Mouse (Mus musculus): ENCODE results near the gene E030018B13Rik. TPM values are rescaled to one million over a fixed set of nuclear protein-coding genes. Genes with fewer than 3 reads are reported as not detected.

The E030018B13Rik gene
- not detected for total RNA-seq (2021)

DNA sequence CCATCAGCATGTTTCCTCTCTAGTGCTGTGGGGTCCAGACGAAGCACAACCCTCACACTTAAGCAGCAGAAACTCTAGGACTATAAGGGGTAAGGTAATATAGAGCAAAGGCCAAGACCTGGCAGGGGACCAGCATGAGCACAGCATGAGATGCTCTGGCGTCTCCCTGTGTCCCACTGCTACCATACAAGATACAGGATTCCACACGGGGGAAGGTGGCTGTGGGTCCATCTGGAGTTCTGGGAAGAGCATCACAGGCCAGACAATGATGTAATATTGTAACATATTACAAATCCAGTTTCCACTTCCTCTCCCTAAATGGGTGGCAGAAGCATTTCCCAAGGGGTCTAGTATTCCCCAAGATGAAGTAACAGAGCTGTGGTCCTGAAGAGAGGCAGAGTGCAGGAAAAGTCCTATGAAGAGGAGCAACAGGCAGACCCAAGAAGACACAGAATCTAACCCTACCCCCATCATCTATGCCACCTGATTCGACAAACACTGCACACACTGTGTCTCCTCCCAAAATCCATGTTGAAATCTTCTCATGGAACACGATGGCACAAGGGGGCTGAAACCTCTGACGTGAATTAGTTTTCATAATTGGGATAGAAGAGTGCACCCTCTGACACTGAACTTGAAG, at the start of gene E030018B13Rik:
Gene E030018B13Rik, plus strand, starts transcription at position 590 of the 640 bp plus-strand sequence.
- no peak for DNase-seq (ENCODE audit: extremely low spot score in 1 of 2, low spot score in 1 of 2)

DNA sequence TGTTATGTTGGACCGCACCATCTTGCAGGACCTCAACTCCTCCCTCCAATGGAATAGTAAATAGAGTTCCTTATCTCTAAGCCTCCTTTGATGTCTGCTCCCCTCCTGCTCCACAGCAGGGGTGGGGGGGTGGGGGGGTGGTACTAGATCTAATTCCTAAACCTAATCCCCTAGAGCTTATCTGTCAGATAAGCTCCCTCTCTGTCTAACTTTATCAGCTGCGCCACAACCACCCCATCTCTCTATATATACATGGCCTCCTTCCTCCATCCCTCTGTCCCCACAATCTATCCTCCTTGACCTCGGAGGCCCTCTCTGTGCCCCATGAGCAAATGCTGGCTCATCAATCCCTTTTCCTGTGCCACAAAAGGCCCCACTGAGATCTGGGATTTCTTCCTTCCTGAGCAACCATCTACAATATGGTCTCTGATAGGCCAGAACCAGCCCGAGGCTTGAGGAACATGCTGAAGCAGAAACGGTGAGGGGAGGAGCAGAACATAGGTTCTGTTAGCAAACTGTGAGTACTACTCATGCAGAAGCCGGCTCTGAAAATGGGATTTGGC, 48.2 kb upstream of the E030018B13Rik start:
- DNase-seq (ENCODE audit: extremely low spot score in 1 of 2, low spot score in 1 of 2), result no peak

DNA sequence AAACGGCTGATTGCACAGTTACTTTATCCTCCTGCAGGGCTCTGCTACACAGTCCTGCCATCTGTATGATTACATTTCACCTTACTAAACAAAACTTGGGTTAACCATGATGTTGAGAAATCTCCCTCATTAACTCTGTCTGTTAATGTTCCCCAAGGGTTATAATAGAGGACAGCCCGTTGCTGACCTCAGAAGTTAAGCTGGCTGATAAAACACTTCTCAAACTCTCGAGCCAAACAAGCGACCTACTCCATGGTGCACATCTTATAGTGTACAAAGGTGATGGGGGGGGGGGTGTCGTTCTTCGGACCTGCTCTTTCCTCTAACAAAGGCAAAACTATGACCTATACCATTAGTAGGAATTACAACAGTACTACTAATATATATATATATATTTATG, 45.0 kb upstream of the E030018B13Rik start:
- no peak for DNase-seq (ENCODE audit: extremely low spot score in 1 of 2, low spot score in 1 of 2)

- no peak for DNase-seq (ENCODE audit: extremely low spot score in 1 of 2, low spot score in 1 of 2)
These were observed 42.8 kb upstream of the E030018B13Rik start for GRCm38 (mm10) chr7:63873880-63874279.

DNA sequence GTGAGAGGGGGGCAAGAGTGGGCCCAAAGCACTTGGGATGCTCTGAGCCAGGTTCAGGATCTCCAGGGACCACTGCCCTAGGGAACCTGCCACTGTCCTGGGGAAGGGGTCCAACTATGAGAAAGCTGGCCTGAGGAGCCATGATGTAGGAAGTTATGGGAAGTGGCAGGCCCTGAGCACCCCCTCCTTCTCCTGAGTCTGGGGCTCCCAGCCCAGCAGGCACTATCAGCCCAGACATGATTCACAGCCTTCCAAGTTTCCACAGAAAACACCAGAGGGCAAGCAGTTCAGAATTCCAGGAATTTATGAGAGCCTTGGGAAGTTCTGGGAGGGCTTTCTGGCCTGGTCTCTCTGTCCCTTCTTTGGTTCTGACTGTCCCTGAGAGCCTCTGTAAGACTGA, 41.0 kb upstream of the E030018B13Rik start:
- no peak for DNase-seq (ENCODE audit: extremely low spot score in 1 of 2, low spot score in 1 of 2)

DNA sequence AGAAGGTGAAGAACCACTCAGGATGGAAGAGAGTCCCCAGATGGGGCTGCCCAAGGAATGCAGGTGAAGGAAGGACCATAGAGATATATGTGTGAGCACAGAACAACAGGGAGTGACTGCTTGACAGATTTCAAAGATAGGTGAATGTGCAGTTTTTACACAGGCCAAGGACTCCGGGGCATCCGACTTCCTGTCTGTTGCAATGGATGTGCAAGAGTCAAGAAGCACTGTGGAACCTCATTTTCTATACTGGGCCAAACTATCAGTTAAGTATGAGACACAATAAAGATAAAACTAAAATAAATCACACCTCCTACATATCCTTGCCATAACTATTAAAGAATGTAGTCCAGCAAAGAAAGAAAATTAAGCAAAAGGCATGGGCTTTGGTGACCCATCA, 40.0 kb upstream of the E030018B13Rik start:
- DNase-seq (ENCODE audit: extremely low spot score in 1 of 2, low spot score in 1 of 2), result no peak

- no peak for DNase-seq (ENCODE audit: extremely low spot score in 1 of 2, low spot score in 1 of 2)
These were observed 39.0 kb upstream of the E030018B13Rik start for GRCm38 (mm10) chr7:63877610-63878009.

GRCm38 (mm10) chr7:63879583-63879982, 37.1 kb upstream of the E030018B13Rik start:
- no peak for DNase-seq (ENCODE audit: extremely low spot score in 1 of 2, low spot score in 1 of 2)

DNA sequence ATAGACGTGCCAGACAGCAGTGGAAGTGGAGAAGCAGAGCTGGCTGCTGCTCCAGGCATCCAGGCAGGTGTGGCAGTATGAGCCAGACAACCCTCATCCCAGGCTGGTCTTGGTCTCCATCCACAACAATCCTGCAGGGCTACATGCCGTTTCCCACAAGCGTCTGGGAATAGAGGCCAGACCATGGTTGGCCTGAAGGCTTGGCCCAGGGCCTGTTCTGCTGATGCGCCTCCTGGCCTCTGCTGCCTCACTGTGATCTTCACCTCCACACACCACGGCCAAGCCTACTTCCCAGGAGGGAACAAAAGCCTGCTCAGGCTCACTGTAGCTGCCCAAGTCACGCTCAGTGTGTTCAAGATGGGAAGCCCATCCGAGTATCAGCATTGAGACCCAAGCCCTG, 33.9 kb upstream of the E030018B13Rik start:
- DNase-seq (ENCODE audit: extremely low spot score in 1 of 2, low spot score in 1 of 2), result no peak

DNA sequence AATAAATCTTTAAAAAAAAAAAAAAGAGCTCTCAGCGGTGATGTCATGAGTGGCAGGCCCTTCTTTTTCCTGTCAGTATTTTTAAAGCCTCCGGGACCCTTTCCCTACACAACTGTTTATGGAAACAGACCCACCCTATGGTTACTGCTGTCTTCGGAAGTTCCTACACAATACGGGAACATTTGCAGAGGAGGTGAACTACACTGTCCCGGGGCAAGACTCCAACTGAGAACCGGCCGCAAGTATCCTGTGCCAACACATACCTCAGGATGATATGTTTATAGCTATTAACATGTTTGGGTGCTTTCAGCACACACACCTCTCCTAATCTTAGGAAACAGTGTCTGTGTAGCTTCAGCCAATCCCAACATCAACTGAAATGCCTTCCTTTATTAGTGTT, 31.6 kb upstream of the E030018B13Rik start:
- no peak for DNase-seq (ENCODE audit: extremely low spot score in 1 of 2, low spot score in 1 of 2)

DNA sequence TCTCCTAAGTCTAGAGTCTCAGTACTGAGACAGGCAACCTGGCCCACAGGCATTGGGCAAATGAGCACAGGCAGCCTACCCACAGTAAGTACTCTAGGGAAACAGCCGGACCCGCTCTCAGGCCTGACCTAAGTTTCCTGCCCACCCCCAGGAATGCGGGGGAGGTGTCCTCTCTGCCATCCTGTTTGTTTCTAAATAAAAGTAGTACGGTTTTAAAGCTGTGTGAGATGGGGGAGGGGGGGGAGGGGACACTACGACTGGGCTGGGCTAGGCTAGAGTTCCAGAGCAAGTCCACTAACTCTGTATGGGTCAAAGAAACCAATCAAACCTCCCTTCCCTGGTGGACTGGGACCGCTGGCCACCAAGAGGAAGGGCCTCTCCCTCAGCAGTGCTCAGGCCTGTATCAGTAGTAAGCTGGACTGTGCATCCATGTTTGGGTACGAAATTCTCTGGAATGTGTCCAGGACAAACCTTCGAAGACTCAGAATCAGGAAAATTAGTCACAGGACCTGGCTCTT, 29.6 kb upstream of the E030018B13Rik start:
- no peak for DNase-seq (ENCODE audit: extremely low spot score in 1 of 2, low spot score in 1 of 2)

DNA sequence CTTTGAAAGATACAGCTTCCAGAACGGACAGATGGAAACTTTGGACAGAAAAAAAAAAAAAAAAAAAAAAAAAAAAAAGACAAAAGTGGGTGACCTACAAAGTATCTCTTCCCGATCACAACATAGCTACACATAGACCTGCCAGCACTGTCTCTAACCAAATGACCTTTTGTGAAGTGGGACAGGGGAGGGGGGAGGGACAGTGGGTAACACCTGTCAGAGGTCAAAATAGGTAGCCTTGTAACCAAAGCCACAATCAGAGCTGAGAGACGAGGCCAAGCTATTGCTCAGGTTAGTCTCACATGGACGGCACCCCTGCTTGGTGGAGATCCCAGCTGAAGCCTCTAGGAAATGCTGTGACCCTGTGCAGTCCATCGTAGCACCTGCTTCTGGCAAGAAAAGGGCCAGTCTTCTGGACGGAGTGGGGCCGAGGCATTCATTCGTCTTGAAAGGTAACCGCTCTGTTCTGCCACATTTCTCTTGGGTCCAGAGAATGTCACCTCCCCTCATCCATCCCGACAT, 29.0 kb upstream of the E030018B13Rik start:
- no peak for DNase-seq (ENCODE audit: extremely low spot score in 1 of 2, low spot score in 1 of 2)

DNA sequence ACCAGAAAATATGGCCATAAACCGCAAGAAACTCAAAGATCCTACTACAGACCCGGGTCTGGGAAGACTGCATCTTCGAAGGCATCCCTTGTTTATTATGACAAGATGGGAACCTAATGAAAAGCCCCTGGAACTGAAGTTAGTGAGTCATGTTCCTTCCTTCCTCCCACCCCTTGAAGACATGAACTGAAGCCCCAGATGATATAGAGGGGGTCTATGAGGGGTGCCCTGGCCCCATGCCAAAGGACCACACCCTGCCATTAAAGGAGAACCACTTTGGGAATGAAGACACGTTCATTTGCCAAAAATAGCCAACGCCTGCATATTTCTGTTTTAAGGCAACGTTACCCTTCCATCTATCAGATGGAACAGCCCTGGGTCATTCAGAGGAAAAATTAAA, 28.0 kb upstream of the E030018B13Rik start:
- DNase-seq (ENCODE audit: extremely low spot score in 1 of 2, low spot score in 1 of 2), result no peak

DNA sequence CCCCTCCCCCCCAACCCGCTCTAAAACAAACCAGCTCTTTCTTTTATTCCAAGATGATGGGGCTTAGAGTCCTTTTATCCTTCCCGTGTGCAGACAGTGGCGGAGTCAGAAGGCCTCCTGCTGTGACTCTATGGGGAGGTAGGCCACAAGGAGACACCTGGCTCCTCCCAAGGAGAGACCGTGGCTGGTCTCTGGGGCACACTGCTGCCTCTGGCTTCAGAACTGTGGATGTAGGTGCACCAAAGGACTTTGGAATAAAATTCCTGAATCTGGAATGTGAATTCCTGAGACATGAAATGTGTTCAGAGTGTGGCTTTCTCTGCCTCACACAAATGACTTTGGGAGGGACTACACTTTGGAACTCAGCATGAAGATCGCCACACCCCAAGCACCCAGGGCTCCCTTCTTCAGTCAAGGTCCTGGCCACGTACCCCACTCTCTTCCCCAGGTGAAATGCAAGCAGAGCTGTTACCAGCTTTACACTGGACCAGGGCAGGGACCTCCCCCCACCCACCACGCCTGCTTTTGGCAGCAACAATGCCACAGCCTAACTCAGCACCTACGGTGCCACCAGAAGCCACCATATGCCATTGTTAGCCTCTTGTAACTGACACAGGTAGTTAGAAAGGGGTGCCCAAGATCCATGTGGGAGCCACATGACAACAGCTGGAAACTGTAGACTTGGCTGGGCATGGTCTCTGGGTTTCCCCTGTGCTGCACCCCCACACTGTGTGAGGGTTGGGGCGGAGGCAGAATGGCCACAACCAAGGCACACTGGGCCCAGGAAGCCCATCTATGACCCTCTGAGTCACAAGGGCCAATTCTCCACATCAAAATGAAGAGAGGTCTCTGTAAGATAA, 27.3 kb upstream of the E030018B13Rik start:
- DNase-seq (ENCODE audit: extremely low spot score in 1 of 2, low spot score in 1 of 2), result no peak

DNA sequence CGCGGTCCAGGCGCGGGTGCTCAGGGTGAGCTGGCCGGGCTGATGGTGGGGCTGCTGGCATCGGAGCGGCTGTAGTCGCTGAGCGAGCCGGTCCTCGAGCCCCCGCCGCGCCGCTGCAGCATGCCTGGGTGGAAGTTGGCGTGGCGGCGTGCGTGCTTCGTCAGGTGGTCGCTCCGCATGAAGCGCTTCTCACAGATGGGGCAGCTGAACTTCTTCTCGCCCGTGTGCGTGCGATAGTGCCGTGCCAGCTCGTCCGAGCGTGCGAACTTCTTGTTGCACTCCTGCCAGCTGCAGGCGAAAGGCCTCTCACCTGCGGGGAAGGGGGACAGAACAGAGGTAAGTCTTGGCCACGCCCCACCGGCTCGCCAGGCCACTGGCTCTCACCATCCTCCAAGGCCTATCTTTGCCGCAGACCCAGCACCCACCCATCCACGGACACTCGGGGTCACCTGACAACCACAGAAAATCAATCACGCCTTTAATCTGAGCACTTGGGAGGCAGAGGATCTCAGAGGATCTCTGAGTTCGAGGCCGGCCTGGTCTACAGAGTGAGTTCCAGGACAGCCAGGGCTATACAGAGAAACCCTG, 25.1 kb upstream of the E030018B13Rik start:
- DNase-seq (ENCODE audit: extremely low spot score in 1 of 2, low spot score in 1 of 2), result no peak

GRCm38 (mm10) chr7:63893201-63893600, 23.5 kb upstream of the E030018B13Rik start:
- DNase-seq (ENCODE audit: extremely low spot score in 1 of 2, low spot score in 1 of 2), result no peak

- DNase-seq (ENCODE audit: extremely low spot score in 1 of 2, low spot score in 1 of 2), result no peak
These were observed 22.9 kb upstream of the E030018B13Rik start for GRCm38 (mm10) chr7:63893729-63894128.

DNA sequence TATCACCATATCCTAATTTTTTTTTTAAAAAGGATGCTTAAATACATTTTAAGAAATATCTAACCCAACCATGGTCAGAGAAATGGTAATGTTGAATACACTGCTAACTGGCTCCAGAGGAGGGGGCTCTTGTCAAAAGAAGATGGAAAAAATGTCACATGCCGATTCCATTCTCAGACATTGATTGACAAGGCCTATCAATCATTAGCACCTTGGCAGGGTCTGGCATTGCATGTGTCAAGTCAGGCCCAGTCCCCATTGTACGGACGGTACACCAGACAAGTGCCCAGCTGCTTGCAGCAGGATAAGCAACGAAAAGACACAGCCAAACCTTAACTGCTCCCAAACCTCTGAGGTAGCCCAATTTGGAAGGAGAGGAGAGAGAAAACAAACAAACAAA, 22.0 kb upstream of the E030018B13Rik start:
- DNase-seq (ENCODE audit: extremely low spot score in 1 of 2, low spot score in 1 of 2), result no peak

GRCm38 (mm10) chr7:63895223-63895622, 21.4 kb upstream of the E030018B13Rik start:
- DNase-seq (ENCODE audit: extremely low spot score in 1 of 2, low spot score in 1 of 2), result no peak

GRCm38 (mm10) chr7:63896276-63896967, 20.2 kb upstream of the E030018B13Rik start:
- DNase-seq (ENCODE audit: extremely low spot score in 1 of 2, low spot score in 1 of 2), result no peak

Data from layer of hippocampus, postnatal 25 days (tissue).